Mouse (Mus musculus): ENCODE results near the gene Pdgfd. TPM values are rescaled to one million over a fixed set of nuclear protein-coding genes. Genes with fewer than 3 reads are reported as not detected.

Pdgfd gene
- polyA plus RNA-seq, 1 experiment from 2014 or later, result 12.7 TPM

GRCm38 (mm10) chr9:6251990-6252389, 83.6 kb downstream of the Pdgfd start:
- no peak overlapping the region for H3K27ac ChIP-seq (replicated peaks)
- DNase-seq (ENCODE audit: low spot score) (no peak), ATAC-seq (ENCODE audit: low FRiP score, low TSS enrichment) (no peak)
- no peaks in the 10 kb centered on the region for H3K36me3 ChIP-seq (ENCODE audit: control insufficient read depth, insufficient read depth, low read length)
- no peaks in the 10 kb centered on the region for H3K27me3 ChIP-seq (ENCODE audit: control insufficient read depth, insufficient read depth, low read length)
- no peaks in the 10 kb centered on the region for H3K9me3 ChIP-seq (ENCODE audit: control insufficient read depth, low read length)
- H3K4me1 ChIP-seq (replicated peaks; ENCODE audit: control insufficient read depth, insufficient read depth), result no peaks in the 10 kb centered on the region
- H3K4me2 ChIP-seq (replicated peaks; ENCODE audit: low read depth), result no peak overlapping the region
- 82% methylated on average over 2 of the region's 2 CpGs for WGBS
- no peak overlapping the region for H3K4me3 ChIP-seq (ENCODE audit: low read depth, low read length)
- H3K9ac ChIP-seq (ENCODE audit: low read length), result no peak overlapping the region
- no peak for TF ChIP-seq CTCF (IDR thresholded peaks at IDR 0.05; ENCODE audit: low read depth)
- no peak for TF ChIP-seq EP300 (optimal IDR thresholded peaks at IDR 0.05)

- H3K36me3 ChIP-seq (ENCODE audit: control insufficient read depth, insufficient read depth, low read length), result no peaks in the 10 kb centered on the region
- no peak for ATAC-seq (ENCODE audit: low FRiP score, low TSS enrichment)
- no peak overlapping the region for H3K4me3 ChIP-seq (ENCODE audit: low read depth, low read length)
- no peak overlapping the region for H3K27ac ChIP-seq (replicated peaks)
- H3K4me2 ChIP-seq (replicated peaks; ENCODE audit: low read depth), result no peak overlapping the region
- TF ChIP-seq EP300 (optimal IDR thresholded peaks at IDR 0.05) (no peak), CTCF (IDR thresholded peaks at IDR 0.05; ENCODE audit: low read depth) (no peak)
- H3K4me1 ChIP-seq (replicated peaks; ENCODE audit: control insufficient read depth, insufficient read depth), result no peaks in the 10 kb centered on the region
- no peak overlapping the region for H3K9ac ChIP-seq (ENCODE audit: low read length)
- no peaks in the 10 kb centered on the region for H3K27me3 ChIP-seq (ENCODE audit: control insufficient read depth, insufficient read depth, low read length)
- H3K9me3 ChIP-seq (ENCODE audit: control insufficient read depth, low read length), result no peaks in the 10 kb centered on the region
- DNase-seq (ENCODE audit: low spot score), result no peak
Observed at GRCm38 (mm10) chr9:6257072-6257471, 88.7 kb downstream of the Pdgfd start.

- 83% methylated on average over 2 of the region's 2 CpGs for WGBS
- no peak for DNase-seq (ENCODE audit: low spot score)
- no peaks in the 10 kb centered on the region for H3K27me3 ChIP-seq (ENCODE audit: control insufficient read depth, insufficient read depth, low read length)
- TF ChIP-seq CTCF (IDR thresholded peaks at IDR 0.05; ENCODE audit: low read depth) (no peak), EP300 (optimal IDR thresholded peaks at IDR 0.05) (no peak)
- H3K4me1 ChIP-seq (replicated peaks; ENCODE audit: control insufficient read depth, insufficient read depth), result no peaks in the 10 kb centered on the region
- H3K36me3 ChIP-seq (ENCODE audit: control insufficient read depth, insufficient read depth, low read length), result no peaks in the 10 kb centered on the region
- ATAC-seq (ENCODE audit: low FRiP score, low TSS enrichment), result no peak
- no peak overlapping the region for H3K4me2 ChIP-seq (replicated peaks; ENCODE audit: low read depth)
- H3K9ac ChIP-seq (ENCODE audit: low read length), result no peak overlapping the region
- H3K9me3 ChIP-seq (ENCODE audit: control insufficient read depth, low read length), result no peaks in the 10 kb centered on the region
- no peak overlapping the region for H3K4me3 ChIP-seq (ENCODE audit: low read depth, low read length)
- H3K27ac ChIP-seq (replicated peaks), result no peak overlapping the region
Observed at GRCm38 (mm10) chr9:6264820-6265219, 96.4 kb downstream of the Pdgfd start.

- no peak for ATAC-seq (ENCODE audit: low FRiP score, low TSS enrichment)
- Histone ChIP-seq H3K27me3 (ENCODE audit: control insufficient read depth, insufficient read depth, low read length) (no peaks in the 10 kb centered on the region), H3K4me3 (ENCODE audit: low read depth, low read length) (no peak within 1 kb of the TSS), H3K9ac (ENCODE audit: low read length) (no peak within 1 kb of the TSS), H3K4me2 (replicated peaks; ENCODE audit: low read depth) (no peak within 1 kb of the TSS), H3K9me3 (ENCODE audit: control insufficient read depth, low read length) (no peaks in the 10 kb centered on the region), H3K36me3 (ENCODE audit: control insufficient read depth, insufficient read depth, low read length) (no peaks in the 10 kb centered on the region), H3K4me1 (replicated peaks; ENCODE audit: control insufficient read depth, insufficient read depth) (no peaks in the 10 kb centered on the region), H3K27ac (replicated peaks) (no peak within 1 kb of the TSS)
- TF ChIP-seq EP300 (optimal IDR thresholded peaks at IDR 0.05), result no peak
- TF ChIP-seq CTCF (IDR thresholded peaks at IDR 0.05; ENCODE audit: low read depth), result no peak
- WGBS, result 59% methylated on average over 1 of the region's 1 CpGs
- DNase-seq (ENCODE audit: low spot score), result no peak
Observed at GRCm38 (mm10) chr9:6269796-6270280, 101.5 kb downstream of the Pdgfd start, which contains the start of gene Ddi1. Gene Ddi1 (minus strand): TSS chr9:6269846.

GRCm38 (mm10) chr9:6276395-6276794, 108.0 kb downstream of the Pdgfd start:
- H3K9ac ChIP-seq (ENCODE audit: low read length), result no peak overlapping the region
- H3K36me3 ChIP-seq (ENCODE audit: control insufficient read depth, insufficient read depth, low read length), result no peaks in the 10 kb centered on the region
- WGBS, result 58% methylated on average over 1 of the region's 1 CpGs
- H3K4me2 ChIP-seq (replicated peaks; ENCODE audit: low read depth), result no peak overlapping the region
- no peak for DNase-seq (ENCODE audit: low spot score)
- TF ChIP-seq EP300 (optimal IDR thresholded peaks at IDR 0.05), result no peak
- no peak for TF ChIP-seq CTCF (IDR thresholded peaks at IDR 0.05; ENCODE audit: low read depth)
- H3K9me3 ChIP-seq (ENCODE audit: control insufficient read depth, low read length), result no peaks in the 10 kb centered on the region
- no peak overlapping the region for H3K27ac ChIP-seq (replicated peaks)
- no peak overlapping the region for H3K4me3 ChIP-seq (ENCODE audit: low read depth, low read length)
- no peaks in the 10 kb centered on the region for H3K4me1 ChIP-seq (replicated peaks; ENCODE audit: control insufficient read depth, insufficient read depth)
- ATAC-seq (ENCODE audit: low FRiP score, low TSS enrichment), result no peak
- no peaks in the 10 kb centered on the region for H3K27me3 ChIP-seq (ENCODE audit: control insufficient read depth, insufficient read depth, low read length)

DNA sequence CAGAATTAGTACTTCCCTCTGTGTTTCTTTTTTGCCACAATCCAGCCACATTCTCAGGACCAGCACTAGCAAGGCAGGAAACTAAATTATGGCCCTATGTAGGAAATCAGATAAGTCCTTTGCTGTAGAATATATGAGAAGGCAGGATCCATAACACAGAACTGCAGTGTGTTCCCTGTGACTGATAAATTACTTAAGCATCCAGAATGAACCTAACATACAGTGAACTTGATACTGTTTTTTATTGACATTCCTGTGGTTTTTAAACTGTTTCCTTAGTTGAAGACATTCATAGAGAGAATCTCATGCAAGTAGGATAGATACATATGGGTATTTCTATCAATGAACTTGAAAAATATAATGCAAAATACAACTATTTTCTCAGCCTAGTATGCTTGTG, 109.1 kb downstream of the Pdgfd start:
- no peaks in the 10 kb centered on the region for H3K4me1 ChIP-seq (replicated peaks; ENCODE audit: control insufficient read depth, insufficient read depth)
- no peak for DNase-seq (ENCODE audit: low spot score)
- H3K27me3 ChIP-seq (ENCODE audit: control insufficient read depth, insufficient read depth, low read length), result no peaks in the 10 kb centered on the region
- ATAC-seq (ENCODE audit: low FRiP score, low TSS enrichment), result no peak
- TF ChIP-seq EP300 (optimal IDR thresholded peaks at IDR 0.05) (no peak), CTCF (IDR thresholded peaks at IDR 0.05; ENCODE audit: low read depth) (no peak)
- H3K4me2 ChIP-seq (replicated peaks; ENCODE audit: low read depth), result no peak overlapping the region
- no peaks in the 10 kb centered on the region for H3K36me3 ChIP-seq (ENCODE audit: control insufficient read depth, insufficient read depth, low read length)
- no peak overlapping the region for H3K27ac ChIP-seq (replicated peaks)
- H3K9me3 ChIP-seq (ENCODE audit: control insufficient read depth, low read length), result no peaks in the 10 kb centered on the region
- no peak overlapping the region for H3K4me3 ChIP-seq (ENCODE audit: low read depth, low read length)
- no peak overlapping the region for H3K9ac ChIP-seq (ENCODE audit: low read length)

Data from stomach, postnatal 0 days (tissue).